ENCODE assay signal across 19 mouse cellular contexts in the genomic region with DNA sequence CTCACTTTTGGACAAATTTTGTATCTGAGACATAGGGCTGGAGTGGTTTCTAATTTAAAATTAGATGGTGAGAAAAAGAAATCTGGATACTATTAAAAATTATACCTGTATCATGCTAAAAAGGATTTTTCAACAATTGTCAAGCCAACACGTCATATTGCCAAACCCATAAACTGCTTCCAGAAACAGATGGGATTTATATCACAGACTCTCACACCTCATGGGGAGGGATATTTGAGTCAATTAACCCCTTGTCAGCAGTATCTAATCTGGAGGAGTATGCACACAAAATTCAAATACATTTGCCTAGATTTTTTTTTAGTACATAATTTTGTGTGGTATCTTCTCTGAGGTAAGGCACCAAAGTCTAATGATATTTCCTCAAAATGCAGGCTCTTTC.
"Had no signal": no experiment of that assay in that cellular context is flagged by ENCODE, and none has a peak within 500 bp of the region (broad histone marks: within the 10 kb centered on the region; RNA-seq: fewer than 3 reads in every experiment).

No protein-coding gene starts in this region.

- DNase-seq: lung, adult 2 months; lung, postnatal 10 days; lung, postnatal 4 days; midbrain, embryonic 14.5 days; retina, postnatal 1 day; right cerebral cortex, adult 18-20 months; right cerebral cortex, postnatal 25 days; right cerebral cortex, postnatal 4 days; spleen, adult 18-20 months; thymus, adult 2 months; thymus, postnatal 25 days; thymus, postnatal 4 days had no signal

- ATAC-seq: midbrain, embryonic 16.5 days had no signal

- H3K4me1 ChIP-seq: lung, embryonic 15.5 days; midbrain, embryonic 10.5 days; midbrain, embryonic 12.5 days; neural tube, embryonic 13.5 days; neural tube, embryonic 15.5 days had no signal

- H3K9ac ChIP-seq: lung, embryonic 15.5 days; midbrain, embryonic 12.5 days; neural tube, embryonic 13.5 days; neural tube, embryonic 15.5 days had no signal

- H3K4me3 ChIP-seq: lung, embryonic 15.5 days; midbrain, embryonic 10.5 days; midbrain, embryonic 12.5 days; myocyte; neural tube, embryonic 13.5 days; neural tube, embryonic 15.5 days had no signal

- H3K36me3 ChIP-seq: lung, embryonic 15.5 days; midbrain, embryonic 10.5 days; midbrain, embryonic 12.5 days; neural tube, embryonic 13.5 days; neural tube, embryonic 15.5 days had no signal

- H3K27me3 ChIP-seq: lung, embryonic 15.5 days; midbrain, embryonic 12.5 days; neural tube, embryonic 13.5 days; neural tube, embryonic 15.5 days had no signal

- H3K9me3 ChIP-seq: lung, embryonic 15.5 days; midbrain, embryonic 10.5 days; midbrain, embryonic 12.5 days; neural tube, embryonic 15.5 days had no signal

- H3K4me2 ChIP-seq: lung, embryonic 15.5 days; midbrain, embryonic 12.5 days; neural tube, embryonic 13.5 days; neural tube, embryonic 15.5 days had no signal

- H3K27ac ChIP-seq: lung, embryonic 15.5 days; midbrain, embryonic 10.5 days; midbrain, embryonic 12.5 days; neural tube, embryonic 13.5 days; neural tube, embryonic 15.5 days had no signal
